Mouse (Mus musculus) left cerebral cortex, adult 9 months (tissue): ENCODE results near the gene Slc40a1.

Experiments used
- DNase-seq, 2 experiments: peaks; one replicate each; pipeline ENCODE4 v3.0.0; 2022; ENCODE audit warnings: low spot score in 2 of 2

Slc40a1 gene

DNA sequence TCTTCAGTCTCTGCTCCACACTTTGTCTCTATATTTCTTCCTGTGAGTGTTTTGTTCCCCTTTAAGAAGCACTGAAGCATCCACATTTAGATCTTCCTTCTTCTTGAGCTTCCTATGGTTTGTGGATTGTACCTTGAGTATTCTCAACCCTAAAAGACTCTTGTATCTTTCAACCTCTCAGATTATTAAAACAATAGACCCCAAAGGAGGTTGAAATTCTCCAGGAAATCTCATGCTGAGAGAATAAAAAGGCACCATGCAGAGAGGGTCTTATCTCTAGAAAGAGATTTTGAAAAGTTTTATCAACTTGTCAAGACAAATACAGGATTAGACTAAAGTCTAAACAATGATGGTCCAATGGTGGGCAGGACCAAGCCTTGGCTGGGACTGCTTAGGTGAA, 42.9 kb downstream of the Slc40a1 start:
- DNase-seq: no peak

DNA sequence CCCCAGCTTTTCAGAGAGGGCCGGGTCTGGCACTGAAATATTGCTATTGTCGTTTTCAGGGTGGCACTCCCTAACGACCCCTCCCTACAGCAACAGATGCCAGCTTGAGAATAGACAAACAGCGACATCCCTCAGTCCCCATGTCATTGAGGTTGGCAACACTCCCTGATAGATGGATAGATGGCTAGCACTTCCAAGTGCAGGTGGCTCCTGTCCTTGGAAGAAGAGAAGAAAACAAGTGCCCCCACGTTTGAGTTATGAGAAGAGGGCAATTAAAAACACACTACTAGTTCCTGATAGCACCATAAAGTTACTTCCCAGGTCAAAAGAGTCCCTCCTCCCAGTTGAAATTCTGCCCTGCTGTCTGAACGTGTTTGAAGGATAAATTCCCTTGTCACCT, 44.2 kb downstream of the Slc40a1 start:
- DNase-seq: no peak

DNA sequence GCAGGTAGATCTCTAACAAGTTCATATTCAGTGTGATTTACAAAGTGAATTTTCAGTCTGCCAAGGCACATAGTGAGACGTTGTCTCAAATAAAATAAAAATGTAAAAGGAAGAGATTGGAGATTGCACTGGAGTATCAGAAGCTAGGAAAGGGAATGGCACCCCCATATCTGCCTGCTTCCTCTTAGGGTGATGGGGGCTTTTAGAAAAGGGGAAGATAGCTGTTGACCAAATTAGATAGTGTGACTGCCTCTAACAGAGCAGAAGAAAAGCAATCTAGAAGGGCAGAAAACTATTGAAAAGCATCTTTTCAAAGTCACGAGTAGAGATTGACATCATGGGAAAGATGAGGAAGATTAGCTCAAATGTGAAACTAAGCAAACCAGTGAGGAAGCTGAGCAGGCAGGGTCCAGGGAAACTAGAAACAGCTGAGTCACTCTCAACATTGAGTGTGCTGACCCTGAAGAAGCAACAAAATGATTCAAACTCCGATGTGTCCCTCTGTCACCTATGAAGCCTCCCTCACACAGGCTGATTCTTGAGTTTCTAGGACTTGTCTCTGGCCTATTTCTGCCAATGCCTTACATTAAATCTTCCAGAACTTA, 45.0 kb downstream of the Slc40a1 start:
- DNase-seq: no peak

DNA sequence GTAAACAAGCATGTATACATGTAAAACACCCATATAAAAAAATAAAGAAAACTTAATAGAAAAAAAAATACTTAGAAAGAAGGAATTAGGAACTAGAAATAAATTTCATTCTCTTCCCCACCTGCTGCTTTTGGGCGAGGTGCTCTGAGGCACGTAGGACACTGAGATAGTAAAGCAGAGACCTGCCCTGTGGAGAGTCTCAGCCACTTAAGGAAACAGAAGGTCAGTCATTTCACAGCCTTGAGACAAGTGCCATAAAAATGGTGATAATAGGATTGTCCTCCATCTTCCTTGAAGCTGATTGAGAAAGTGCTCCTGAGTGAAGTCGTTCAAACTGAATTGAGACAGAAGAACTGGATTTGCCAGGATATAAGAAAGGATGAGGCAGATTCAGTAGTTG, 48.9 kb downstream of the Slc40a1 start:
- DNase-seq: no peak

DNA sequence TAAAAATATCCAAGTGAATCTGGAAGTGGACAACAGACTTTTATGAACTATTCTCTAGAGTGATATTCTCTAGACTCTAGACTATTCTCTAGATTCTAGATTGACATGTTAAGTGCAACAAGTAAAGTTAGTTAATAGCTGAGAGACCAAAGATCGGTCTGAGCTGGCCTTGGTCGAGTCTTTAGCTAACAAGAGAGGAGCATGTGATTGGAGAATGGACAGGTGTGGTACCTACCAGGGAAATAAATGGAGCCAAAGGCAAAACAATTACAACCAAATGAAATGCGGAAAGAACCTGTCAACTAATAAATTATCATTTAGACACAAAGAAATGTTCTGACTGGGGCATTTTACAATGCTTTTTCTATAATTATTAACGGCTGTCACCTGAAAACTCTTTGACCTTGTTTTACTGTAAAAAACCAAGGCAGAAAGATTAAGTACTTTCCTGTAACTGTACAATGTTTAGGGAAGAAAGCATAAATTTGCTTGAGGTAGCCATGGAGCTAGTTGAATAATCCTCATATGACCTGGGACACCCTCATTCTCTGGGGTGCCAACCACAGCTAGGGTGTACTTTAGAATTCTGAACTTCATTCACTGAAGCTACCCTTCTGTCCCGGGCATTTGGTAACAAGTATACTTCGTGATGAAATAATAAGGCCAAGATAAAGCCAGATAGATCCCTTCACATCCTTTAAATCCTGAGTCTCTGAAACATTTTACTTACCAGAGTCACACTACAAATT, 49.7 kb downstream of the Slc40a1 start:
- no peak for DNase-seq

DNA sequence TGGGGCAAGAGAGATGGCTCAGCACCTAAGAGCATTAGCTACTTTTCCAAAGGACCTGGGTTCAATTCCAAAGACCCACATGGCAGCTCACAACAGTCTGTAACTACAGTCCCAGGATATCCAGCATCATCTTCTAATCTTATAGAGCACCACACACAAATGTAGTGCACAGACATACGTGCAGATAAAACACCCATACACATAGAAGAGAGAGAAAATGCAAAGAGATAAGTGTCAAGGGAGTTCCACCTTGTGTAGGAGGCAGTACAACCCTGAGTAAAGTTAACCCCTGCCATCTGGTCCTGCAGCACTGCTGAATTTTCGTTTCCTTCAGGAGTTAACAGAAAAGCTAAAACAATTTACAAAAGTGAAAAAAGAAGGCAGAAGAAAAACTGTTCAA, 50.7 kb downstream of the Slc40a1 start:
- DNase-seq: no peak

DNA sequence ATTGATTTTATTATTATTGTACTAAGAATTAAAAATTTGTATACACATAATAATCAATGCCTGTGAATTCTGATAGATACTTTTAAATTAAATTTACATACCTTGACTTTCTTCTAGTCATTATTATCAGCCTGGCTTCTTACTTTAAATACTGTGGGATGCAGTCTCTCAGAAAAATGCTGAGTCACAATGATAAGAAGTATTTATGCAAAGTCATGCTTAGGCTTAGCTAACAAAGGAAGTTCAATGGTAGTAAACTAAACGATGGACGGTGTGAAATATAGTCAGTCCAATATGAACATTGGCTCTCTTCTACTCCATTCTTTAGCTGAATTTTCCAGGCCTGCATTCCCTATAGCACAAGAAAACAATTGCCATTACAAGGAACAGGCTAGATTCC, 53.1 kb downstream of the Slc40a1 start:
- DNase-seq: no peak

DNA sequence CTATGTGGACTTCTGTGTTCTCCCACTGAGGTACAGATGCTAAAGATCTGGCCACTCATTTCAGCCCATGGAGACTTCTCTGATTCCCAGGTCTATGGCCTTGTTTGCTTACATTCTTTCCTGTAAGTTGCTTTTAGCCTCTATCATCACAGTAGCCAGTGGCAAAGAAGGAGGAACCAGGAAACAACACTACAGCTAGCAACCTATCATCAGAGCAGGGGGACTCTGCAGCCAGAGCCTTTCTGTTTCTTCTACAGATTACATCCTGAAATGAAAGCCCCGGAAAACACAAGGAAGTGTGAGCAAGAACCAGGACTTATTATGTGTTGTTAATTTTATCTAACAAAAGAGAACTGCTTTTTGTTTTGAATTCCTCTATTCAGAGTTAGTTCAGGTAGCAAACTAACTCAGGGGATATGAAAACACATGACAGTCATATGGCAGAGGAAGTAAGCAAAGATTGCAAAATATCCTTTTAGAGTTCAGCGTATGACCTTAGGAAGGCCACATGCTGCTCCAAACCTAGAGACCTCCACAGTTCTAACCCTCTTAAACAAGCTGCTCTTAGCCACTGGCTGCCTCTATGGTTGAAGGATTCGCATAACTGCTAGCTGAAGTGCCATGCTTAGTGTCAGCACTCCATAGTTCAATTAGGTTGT, 57.7 kb downstream of the Slc40a1 start:
- DNase-seq: no peak

DNA sequence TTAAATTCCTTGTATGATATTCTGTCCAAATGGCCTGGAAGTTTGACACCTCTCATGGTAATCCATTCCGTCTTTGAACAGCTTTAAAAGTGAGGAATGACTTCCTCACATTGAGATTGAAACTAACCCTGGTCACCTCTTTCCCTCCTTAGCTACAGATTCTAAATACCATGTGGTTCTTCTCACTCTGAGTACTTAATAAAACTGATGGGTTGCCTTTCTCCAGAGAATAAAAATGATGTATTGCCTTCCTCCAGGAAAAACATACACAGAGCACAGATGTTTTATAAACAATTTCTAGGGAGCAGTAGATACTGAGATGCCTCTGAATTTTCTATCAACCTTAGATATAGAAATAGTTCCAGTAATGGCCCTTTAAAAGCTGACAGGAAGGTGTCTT, 58.3 kb downstream of the Slc40a1 start:
- DNase-seq: no peak

DNA sequence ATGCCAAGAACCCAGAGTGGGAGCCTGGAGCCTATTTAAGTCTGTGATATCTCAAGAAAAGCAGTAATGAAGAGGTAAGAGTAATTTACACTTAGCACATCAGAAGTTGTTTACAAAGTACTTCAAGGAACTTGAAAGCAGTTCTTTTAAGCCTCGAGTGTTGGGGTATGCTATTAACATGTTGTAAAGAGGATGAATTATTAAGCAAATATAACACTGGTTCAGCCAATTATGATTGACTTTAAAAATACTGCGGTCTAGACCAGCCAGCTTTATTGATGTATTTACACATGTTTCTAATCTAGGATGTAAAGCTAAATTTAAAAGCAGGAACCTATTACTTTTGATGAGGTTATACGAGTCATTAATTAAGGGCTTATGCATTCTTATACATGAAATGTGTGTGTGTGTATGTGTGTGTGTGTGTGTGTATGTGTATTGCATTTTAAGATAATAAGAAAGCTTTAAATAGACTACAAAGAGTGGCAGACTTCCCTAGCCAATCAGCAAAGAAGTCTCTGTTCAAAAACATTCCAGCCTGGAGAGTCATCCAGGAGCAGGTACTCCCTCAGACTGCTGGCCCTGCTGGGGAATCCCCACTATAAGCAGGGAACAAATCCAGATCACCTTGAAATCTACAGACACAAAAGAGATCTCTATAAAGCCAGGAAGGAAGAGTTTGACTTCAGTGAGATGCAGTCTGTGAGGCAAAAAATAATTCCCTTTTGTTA, 59.9 kb downstream of the Slc40a1 start:
- DNase-seq: no peak

DNA sequence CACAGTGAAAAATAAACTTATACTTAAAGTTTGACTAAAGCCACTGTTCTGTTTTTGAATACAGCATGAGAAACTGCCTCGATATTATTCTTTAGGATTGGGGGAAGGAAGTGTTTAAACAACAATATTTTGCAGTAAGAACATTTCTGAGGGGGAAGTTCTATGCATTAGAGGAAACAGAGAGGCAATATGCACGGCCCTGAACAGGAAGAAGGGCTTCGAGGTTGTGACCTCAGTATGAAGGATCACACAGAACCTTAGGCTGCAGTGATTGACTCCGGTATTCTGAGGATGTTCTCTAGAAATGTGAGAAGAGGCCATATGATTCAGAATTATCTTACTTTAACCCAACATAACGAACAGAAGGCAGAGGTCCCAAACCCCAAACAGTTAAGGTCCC, 60.6 kb downstream of the Slc40a1 start:
- no peak for DNase-seq

DNA sequence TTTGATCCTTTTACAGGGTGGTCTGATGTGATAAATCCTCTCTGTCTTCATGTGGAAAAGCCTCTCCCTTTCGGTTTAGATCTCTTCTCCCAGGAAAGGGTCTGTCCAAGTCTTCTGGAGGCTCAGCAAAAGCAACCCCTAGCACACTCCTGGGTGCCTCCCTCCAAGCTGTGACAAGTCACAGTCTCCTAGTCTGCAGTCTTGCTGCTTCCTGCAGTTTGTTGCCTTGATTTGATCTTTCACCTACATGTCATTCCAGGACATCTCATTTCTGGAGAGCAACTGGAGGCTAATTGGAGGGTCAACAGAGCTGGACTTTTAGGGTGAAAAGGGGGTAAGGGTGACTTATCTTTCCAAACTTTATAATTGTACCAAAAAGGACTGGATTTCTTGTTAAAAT, 61.0 kb downstream of the Slc40a1 start:
- DNase-seq: no peak

DNA sequence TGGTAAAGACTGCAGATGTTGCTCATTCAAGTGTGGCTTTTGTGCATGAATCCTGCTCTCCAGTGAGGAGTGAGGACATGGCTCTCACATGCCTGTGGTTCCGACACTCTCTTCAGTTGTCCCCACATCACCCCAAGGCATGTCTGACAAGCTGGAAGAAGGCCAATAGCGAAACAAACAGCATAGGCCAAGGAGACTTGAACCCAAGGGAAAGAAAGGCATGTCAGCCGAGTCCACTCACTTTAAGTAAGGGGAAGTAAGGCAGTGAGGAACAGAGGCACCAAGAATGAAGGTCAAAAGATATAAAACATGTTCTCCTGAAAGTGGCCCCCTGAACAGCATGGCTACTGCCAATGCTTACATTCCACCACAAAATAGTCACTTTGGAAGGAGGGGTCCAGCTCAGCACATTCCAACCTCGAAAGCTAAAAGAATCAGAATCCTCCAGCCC, 61.7 kb downstream of the Slc40a1 start:
- no peak for DNase-seq

DNA sequence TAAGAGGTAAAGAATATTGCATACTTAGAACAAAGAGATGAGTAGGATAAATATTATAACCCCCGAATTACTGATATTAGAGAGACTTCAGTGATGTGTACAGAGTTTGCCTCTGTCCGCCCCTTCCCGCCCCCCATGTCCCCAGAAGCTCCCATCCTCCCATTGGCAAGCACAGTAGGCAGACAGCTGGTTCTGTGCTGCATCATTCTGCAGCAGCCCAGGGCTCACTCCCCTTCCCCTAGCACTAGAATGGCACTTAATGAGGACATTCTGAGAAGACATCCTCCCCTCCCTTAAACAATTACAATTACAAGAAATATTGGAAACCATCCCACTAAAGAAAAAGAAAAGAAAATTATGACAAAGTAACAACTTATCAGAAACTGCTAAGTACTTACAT, 62.7 kb downstream of the Slc40a1 start:
- no peak for DNase-seq

DNA sequence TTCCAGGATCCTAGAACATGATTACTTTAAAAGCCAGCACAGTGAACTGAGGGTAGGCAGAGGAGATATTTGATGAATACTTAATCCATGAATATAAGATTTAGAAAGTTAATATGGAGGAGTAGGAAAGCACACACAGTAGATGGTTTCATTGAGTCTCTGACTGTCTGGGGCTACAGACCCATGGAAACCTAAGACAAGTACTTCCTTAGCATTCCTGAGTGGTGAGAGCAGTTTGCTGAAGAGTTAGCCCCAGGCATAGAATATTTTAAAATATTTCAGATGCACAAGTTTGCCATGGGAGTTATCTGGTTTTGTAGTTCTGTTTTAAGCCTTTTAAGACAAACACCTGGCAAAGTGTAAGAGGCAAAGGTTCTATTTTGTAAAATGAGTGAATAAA, 65.2 kb downstream of the Slc40a1 start:
- no peak for DNase-seq

DNA sequence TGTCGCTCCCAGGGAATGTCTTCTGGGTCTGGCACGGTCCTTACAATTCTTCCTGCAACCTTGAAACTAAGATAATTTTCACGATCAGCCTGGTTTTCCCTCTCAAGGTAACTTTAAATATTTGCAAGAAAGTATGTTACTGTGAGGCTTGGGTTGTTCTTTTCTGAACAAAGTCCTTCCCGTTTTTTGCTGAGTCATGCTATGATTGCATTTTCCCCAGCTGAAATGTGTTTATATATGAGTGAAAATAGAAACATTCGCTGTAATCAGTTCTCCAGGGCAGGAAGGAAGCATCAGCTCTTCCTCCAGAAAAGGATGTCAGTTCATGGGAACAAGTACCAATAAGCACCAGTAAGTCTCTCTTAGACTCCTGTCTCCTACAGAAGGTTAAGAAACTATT, 66.0 kb downstream of the Slc40a1 start:
- no peak for DNase-seq
